Mouse (Mus musculus): ENCODE data around the gene Sycp2.

DNA sequence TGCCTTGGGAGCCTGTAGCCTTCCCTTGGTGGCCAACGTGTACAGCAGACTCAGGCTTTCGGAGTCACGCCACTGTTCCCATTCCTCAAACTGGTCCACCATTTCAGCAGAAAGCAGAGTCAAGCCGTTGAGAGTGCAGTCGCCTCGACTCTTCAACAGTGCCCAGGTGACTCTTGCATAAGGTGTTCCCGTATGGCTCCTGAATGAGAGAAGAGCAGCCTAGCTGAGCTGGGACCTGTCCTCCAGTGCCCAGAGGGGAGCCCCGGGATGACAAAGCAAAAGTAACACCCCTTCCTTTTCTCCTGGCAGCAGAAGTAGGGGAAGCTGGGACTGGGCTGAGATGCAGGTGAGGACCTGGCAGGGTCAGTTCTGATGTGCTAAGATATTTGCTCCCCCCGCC lies 20.7 kb upstream of the Sycp2 start:
- no peak for TF ChIP-seq CTCF (IDR thresholded peaks at IDR 0.05; ENCODE audit: low read depth)
- TF ChIP-seq EP300 (optimal IDR thresholded peaks at IDR 0.05): no peak

Measured in stomach, postnatal 0 days (tissue).